46 mouse cellular contexts compared by ENCODE assay signal in genomic region chr6:42215028-42215427, GRCm38 (mm10). TPM values are rescaled to one million over a fixed set of nuclear protein-coding genes. Genes with fewer than 3 reads are reported as not detected.
"Had no signal": no experiment of that assay in that cellular context is flagged by ENCODE, and none has a peak within 500 bp of the region (broad histone marks: within the 10 kb centered on the region; RNA-seq: fewer than 3 reads in every experiment).

Gene Tas2r144, plus strand, starts transcription at chr6:42215328.

- DNase-seq: left cerebral cortex, postnatal 4 days; liver, embryonic 13.5 days; liver, postnatal 0 days; lung, adult 18-20 months; lung, adult 2 months; lung, embryonic 14.5 days; lung, postnatal 10 days; lung, postnatal 14 days; lung, postnatal 36 days; lung, postnatal 4 days; midbrain, embryonic 14.5 days had no signal

- H3K9ac ChIP-seq: limb, embryonic 12.5 days; limb, embryonic 13.5 days; limb, embryonic 15.5 days; liver, embryonic 12.5 days; liver, embryonic 13.5 days; liver, embryonic 14.5 days; liver, embryonic 15.5 days; liver, postnatal 0 days; lung, embryonic 14.5 days; lung, embryonic 15.5 days; midbrain, embryonic 12.5 days; midbrain, embryonic 13.5 days; midbrain, embryonic 15.5 days had no signal

- H3K9me3 ChIP-seq: limb, embryonic 10.5 days; limb, embryonic 12.5 days; limb, embryonic 13.5 days; limb, embryonic 15.5 days; liver, embryonic 12.5 days; liver, embryonic 13.5 days; liver, embryonic 15.5 days; lung, embryonic 15.5 days; megakaryocyte, embryonic 14.5 days; midbrain, embryonic 10.5 days; midbrain, embryonic 12.5 days; midbrain, embryonic 13.5 days; midbrain, embryonic 15.5 days had no signal

- H3K4me1 ChIP-seq: limb, embryonic 10.5 days; limb, embryonic 12.5 days; limb, embryonic 13.5 days; limb, embryonic 15.5 days; liver, embryonic 12.5 days; liver, embryonic 13.5 days; liver, embryonic 15.5 days; lung, embryonic 15.5 days; midbrain, embryonic 10.5 days; midbrain, embryonic 12.5 days; midbrain, embryonic 13.5 days; midbrain, embryonic 15.5 days had no signal

- ATAC-seq: liver, embryonic 12.5 days; liver, postnatal 0 days; lung, postnatal 0 days; midbrain, embryonic 13.5 days; midbrain, embryonic 15.5 days; midbrain, embryonic 16.5 days had no signal

- H3K36me3 ChIP-seq: limb, embryonic 10.5 days; limb, embryonic 12.5 days; limb, embryonic 13.5 days; limb, embryonic 15.5 days; liver, embryonic 12.5 days; liver, embryonic 13.5 days; liver, embryonic 15.5 days; lung, embryonic 15.5 days; midbrain, embryonic 10.5 days; midbrain, embryonic 12.5 days; midbrain, embryonic 13.5 days; midbrain, embryonic 15.5 days had no signal

- H3K27ac ChIP-seq: limb, embryonic 10.5 days; limb, embryonic 12.5 days; limb, embryonic 13.5 days; limb, embryonic 15.5 days; liver, embryonic 12.5 days; liver, embryonic 13.5 days; liver, embryonic 14.5 days; liver, embryonic 15.5 days; lung, embryonic 15.5 days; macrophage; midbrain, embryonic 10.5 days; midbrain, embryonic 12.5 days; midbrain, embryonic 13.5 days; midbrain, embryonic 15.5 days had no signal

- H3K4me3 ChIP-seq: limb, embryonic 10.5 days; limb, embryonic 12.5 days; limb, embryonic 13.5 days; limb, embryonic 15.5 days; liver, embryonic 12.5 days; liver, embryonic 13.5 days; liver, embryonic 15.5 days; lung, embryonic 15.5 days; megakaryocyte, embryonic 14.5 days; midbrain, embryonic 10.5 days; midbrain, embryonic 12.5 days; midbrain, embryonic 13.5 days; midbrain, embryonic 15.5 days; myocyte had no signal

- H3K27me3 ChIP-seq: limb, embryonic 12.5 days; limb, embryonic 13.5 days; limb, embryonic 15.5 days; liver, embryonic 12.5 days; liver, embryonic 13.5 days; liver, embryonic 15.5 days; lung, embryonic 15.5 days; midbrain, embryonic 12.5 days; midbrain, embryonic 13.5 days; midbrain, embryonic 15.5 days had no signal

RNA-seq across cellular contexts. Expression of gene Tas2r144, which starts in this region (rescaled TPM):
- total RNA-seq: left cerebral cortex, adult 8-10 months; left cerebral cortex, postnatal 10 days; left cerebral cortex, postnatal 14 days; left cerebral cortex, postnatal 25 days; left cerebral cortex, postnatal 36 days; left cerebral cortex, postnatal 4 days; liver, adult 2 months; megakaryocyte progenitor cell, adult 5-6 weeks; megakaryocyte, adult 5-6 weeks; megakaryocyte-erythroid progenitor cell, adult 5-6 weeks; midbrain, postnatal 0 days; monocyte, adult 5-6 weeks had no signal
- polyA plus RNA-seq: limb, embryonic 10.5 days; limb, embryonic 11.5 days; limb, embryonic 12.5 days; limb, embryonic 13.5 days; limb, embryonic 14.5 days; limb, embryonic 15.5 days; liver, adult 2 months; liver, embryonic 11.5 days; liver, embryonic 12.5 days; liver, embryonic 13.5 days; liver, embryonic 14.5 days; liver, embryonic 15.5 days; liver, embryonic 16.5 days; liver, postnatal 0 days; lung, adult 2 months; lung, embryonic 14.5 days; lung, embryonic 15.5 days; lung, embryonic 16.5 days; lung, postnatal 0 days; macrophage; midbrain, embryonic 10.5 days; midbrain, embryonic 11.5 days; midbrain, embryonic 12.5 days; midbrain, embryonic 13.5 days; midbrain, embryonic 14.5 days; midbrain, embryonic 15.5 days; midbrain, embryonic 16.5 days; midbrain, postnatal 0 days; myocyte; neural tube, embryonic 11.5 days had no signal
